Mouse (Mus musculus) cerebellum, adult (tissue): ENCODE results near the gene Mettl7b.
A peak's percentile ranks its signal among the peaks of the same experiment; 100 is the strongest.

ENCODE experiments used
- ATAC-seq: cut with Nextera tagmentation; 2 replicates; pipeline ENCODE4 v1.9.2; 2017; ENCODE audit warnings: mild to moderate bottlenecking, moderate library complexity, mixed read lengths; ENCODE audit not compliant: insufficient number of reproducible peaks, low FRiP score, low TSS enrichment

Mettl7b gene

GRCm38 (mm10) chr10:128950208-128950887 is 10.4 kb downstream of the Mettl7b start:
- ATAC-seq, result no peak

DNA sequence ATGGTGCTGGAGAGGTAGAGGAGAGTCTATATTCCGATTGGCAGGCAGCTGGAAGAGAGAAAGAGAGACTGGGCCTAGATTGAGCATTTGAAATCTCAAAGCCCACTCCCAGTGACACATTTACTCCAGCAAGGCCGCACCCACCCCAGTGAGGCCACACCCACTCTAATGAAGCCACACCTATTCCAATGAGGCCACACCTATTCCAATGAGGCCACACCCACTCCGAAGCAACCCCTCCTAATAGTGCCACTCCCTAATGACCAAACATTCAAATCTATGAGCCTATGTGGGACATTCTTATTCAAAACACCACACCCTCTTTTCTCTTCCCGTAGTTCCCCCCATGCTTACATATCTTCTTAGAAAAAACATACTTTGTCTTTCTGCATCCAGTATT is 13.3 kb downstream of the Mettl7b start:
- ATAC-seq, result no peak

DNA sequence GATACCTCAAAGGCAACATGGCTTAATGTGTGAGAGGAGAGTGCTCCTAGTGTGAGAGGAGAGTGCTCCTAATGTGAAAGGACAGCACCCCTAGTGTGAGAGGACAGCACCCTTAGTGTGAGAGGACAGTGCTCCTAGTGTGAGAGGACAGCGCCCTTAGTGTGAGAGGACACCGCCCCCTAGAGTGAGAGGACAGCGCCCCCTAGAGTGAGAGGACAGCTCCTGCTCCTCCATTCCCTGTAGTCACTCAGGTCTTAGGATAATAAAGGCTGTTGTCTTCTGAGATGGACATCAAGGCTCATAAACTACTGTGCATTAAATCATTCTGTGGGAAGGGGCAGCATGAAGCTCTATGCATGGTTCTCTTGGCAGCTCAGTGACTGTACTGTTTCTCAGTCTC is 15.1 kb downstream of the Mettl7b start:
- no peak for ATAC-seq

DNA sequence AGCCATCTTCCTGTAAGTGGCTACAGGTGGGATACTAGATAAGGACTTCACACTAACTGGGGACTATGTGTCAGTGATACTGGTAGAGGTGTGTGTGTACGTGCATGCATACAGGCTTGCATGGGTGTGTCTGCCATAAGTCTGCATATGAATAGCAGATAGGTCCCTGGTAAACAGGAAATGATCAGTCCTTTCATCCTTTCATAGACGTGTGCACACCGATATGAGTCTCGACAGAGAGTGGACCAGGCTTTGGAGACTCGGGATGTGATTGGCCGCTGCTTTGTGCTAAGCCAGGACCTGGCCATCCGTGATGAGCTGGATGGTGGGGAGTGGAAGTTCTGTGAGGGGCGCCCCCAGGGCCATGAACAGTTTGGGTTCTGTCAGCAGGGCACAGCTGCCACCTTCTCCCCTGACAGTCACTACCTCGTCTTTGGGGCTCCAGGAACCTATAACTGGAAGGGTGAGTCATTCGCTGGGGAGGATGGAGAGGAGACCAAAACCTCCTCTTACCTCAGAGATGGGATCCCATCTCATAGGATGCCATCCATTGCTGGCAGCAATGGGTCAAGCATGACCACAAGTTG is 20.2 kb downstream of the Mettl7b start:
- no peak for ATAC-seq

- no peak for ATAC-seq
Measured at GRCm38 (mm10) chr10:128938974-128939373, 21.8 kb downstream of the Mettl7b start.

DNA sequence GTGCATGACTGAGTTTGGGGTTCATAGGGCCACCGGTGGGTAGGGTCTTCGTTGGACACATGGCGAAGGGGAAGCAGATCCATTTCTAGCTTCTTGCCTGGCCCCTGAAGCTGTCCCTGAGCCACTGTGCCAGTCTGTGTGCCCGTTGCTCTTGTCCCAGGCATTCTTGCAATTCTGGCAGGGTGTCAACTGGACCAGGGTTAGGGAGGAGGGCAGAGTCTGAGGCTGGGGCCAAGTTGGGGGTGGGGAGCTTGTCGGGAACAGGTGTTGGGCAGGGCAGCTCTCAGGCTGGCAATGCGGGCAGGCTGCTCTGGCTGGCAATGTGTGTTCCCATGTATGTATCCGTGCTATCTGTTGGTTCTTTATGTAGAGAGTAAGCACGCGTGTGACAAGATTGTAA is 22.3 kb downstream of the Mettl7b start:
- peak; percentile 69 for ATAC-seq

- ATAC-seq, result no peak
Measured at GRCm38 (mm10) chr10:128937756-128938390, 22.9 kb downstream of the Mettl7b start.

- ATAC-seq, result 0 out of 2 replicates have a peak, but pooled peaks have one; percentile 4
Measured at GRCm38 (mm10) chr10:128935826-128936440, 24.9 kb downstream of the Mettl7b start.

GRCm38 (mm10) chr10:128934997-128935787 is 25.6 kb downstream of the Mettl7b start:
- ATAC-seq, result no peak

DNA sequence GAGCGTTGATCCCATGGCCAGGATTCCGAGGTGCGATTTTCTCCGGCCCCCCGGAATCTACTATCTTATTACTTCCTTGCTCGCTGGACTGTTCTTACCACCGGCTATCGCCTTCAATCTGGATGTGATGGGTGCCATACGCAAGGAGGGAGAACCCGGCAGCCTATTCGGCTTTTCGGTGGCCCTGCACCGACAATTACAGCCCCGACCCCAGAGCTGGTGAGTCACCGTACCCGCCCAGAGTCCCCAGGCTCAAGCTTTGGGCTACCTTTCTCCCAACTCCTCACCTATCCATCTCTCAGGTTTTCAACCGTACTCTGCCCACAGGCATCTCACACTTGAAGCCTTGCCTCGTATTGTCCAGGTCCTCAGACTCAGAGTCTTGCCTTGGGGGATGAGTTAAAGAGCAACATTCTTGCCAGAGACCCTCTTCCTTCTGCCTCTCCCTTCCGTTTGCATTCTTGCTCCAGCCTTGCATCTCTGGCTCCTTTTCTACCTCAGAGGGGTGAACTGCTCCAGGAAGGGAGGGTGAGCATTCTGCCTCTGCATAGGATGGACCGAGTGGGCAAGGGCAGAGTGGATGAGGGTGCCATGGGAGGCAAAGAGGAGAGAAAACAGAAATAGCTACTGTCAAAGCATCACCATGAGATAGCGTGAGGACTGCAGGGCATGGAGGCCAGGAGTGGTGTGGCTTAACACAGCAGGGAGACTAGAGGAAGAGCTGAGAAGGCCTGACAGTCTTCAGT is 26.6 kb downstream of the Mettl7b start:
- peak; percentile 19 for ATAC-seq

- ATAC-seq, result peak; percentile 57
Measured at GRCm38 (mm10) chr10:128933574-128933973, 27.2 kb downstream of the Mettl7b start, which contains the start of gene Itga7. Gene Itga7, plus strand, starts transcription at chr10:128933818.

GRCm38 (mm10) chr10:128931441-128931840 is 29.3 kb downstream of the Mettl7b start:
- no peak for ATAC-seq

DNA sequence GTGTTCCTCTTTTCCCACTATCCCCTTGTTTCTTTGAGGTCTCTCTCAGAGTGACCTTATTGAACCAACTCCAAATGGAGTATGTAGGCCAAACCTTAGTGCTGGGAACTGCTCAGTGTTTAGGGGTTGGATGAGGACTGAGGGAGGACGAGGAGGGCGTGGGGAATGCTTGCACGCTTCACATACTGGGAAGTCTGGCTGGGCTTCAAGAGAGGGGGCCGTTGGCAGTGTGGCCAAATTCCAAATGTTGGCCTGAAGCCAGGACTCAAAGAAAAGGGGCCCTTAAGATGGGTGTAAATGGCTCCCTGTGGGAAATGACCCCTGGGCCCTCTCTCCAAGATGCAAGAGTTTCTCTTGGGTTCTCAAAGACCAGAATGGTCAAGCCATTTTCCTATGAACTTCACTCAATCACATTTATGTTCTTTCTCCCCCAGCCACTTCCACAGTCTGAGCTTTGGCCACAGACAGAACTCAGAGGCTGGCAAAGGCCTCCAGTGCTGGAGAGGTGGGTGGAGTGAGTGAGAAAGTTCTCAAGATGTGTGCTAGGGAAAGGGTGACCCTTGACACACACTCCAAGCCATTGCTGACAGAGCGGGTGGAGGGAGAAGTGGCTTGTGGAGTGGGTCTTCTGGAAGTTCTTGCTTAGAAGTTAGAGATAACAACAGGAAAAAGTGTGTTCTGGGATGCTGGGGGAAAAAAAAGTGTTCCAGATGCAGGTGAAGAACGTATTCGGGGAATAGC is 31.0 kb downstream of the Mettl7b start:
- ATAC-seq, result no peak

DNA sequence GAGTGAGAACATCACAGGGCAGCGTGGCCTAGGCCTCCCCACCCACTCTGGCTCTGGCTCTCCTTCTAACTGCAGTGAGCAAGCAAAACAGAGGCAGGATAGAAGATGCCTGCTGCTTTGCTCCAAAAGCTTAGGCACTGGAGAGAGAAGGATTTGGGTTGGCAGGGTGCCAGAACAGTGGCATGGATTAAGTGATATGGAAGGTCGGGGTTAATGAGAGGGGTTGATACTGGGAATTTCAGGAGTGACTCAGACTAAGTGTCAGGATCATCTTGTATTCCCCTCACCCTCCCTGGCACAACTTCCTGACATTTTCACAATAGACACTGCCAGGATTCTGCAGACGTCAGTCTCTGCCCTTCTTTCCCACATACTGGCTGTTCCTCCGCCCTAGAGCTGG is 32.4 kb downstream of the Mettl7b start:
- no peak for ATAC-seq

DNA sequence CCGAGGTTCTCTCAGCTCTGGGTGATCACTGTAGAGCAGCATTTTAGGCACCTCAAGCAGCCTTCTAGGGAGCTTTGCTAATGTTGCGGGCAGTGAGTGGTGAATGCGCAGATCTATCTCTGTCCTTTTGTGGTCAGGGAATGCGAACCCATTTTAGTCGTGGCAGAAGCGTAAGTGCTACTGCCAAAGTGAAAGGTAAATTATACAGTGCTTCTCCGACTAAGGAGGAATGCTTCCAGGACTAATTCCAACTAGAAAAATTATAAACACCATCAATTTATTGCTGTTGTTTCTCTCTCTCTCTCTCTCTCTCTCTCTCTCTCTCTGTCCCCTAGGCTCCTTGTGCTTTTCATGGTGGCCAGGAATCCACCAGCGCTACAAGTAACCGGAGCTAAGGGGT is 36.9 kb downstream of the Mettl7b start, which contains the start of gene Bloc1s1:
Bloc1s1 (minus strand) TSS at position 101 of the 400 bp plus-strand sequence.
- ATAC-seq, result 0 out of 2 replicates have a peak, but pooled peaks have one; percentile 6

DNA sequence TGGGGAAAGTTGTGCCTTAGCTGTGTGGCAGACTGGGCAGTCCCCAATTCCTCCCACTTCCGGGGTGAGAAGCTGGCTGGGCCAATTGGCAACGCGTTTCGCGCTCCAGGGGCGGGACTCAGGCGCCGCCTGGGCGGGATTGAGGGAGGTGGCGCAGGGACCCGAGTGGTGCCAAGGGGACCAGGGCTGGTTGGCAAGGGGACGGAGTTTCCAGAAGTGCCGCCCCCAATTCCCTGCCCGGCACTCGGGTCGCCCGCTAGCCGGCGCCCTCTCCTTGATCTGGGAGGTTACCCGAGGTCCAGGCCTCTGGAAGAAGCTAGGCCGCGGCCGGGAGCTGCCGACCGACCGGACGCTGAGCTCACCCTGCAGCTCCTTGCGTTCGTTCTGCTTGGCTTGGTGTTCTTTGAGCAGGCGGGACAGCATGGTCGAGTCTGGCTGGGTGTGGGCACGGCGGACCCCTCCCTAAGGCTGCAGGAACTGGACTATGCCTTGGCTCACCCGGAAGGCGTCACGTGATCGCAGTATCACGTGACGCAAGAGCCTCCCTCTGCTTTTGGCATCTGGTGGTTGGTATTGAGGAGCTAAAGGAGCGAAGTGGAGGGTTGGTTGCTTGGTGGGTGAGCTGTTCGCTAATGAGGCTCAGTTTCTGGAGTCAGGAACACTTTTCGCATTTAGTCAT is 37.6 kb downstream of the Mettl7b start:
- peak; percentile 82 for ATAC-seq

- no peak for ATAC-seq
Measured at GRCm38 (mm10) chr10:128922822-128923012, 38.1 kb downstream of the Mettl7b start, which contains the start of gene Rdh5. Gene Rdh5, minus strand, starts transcription at chr10:128922888.

DNA sequence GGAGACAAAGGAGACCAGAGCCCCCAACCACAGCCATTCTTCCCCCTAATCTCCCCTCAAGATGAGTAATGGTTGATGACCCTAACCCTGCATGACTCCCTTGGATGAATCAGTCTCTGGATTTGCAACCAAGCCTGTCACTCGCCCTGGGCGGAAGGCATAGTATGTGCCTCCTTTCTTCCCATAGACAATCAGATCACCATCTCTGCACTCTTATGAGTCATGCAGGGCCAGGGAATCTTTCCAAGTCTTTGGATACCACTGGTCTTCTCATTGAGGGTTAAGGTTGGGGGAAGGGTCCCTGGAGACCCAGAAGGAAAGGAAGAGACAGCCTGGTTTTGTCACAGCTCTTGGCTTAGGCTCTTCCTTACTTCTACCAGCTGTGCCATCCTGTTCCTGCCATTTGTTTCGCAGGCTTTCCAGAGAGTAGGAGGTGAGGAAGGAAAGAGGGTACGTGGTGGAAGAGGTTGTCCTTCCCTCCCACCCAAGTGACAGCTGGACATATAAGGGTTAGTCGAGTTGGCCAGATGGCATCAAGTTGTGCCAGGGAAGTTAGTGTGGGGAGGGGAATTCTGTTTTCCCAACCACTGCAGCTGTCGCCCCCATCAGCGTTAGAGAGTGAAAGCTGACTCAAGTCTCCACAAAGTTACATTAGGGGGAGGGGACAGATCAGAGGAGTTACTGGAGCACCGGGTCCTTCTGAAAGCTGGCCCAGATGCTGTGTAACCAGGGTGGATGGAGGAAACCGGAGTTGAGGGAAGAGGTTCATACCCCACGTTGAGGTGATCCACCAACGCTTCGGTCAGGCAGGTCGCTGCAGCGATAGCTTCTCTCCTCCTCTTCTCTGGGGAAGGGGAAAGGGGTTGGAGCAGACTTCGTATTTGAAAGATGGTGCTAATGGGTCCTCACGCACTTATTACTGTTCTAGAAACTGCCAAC is 38.6 kb downstream of the Mettl7b start:
- no peak for ATAC-seq
